Mouse (Mus musculus): ENCODE measurements at regions not wholly inside any gene's neighbourhood (a gene's known extent, or its start where the extent isn't known, plus 50 kb on each side); places are given as distances from the start of the nearest gene placed in this dataset.

- H3K9ac ChIP-seq (ENCODE audit: insufficient read depth, low read depth) = no peak overlapping the region
- DNase-seq (ENCODE audit: extremely low read depth) = peak; percentile 0
- in situ Hi-C loops (cut with MboI; ENCODE audit: low pct_ligation_motif_present, low pct_unique_long_range_greater_than_20kb, low sequenced_read_pairs) = no loop called here
- dilution Hi-C loops (cut with MboI; ENCODE audit: extremely low pct_ligation_motif_present, extremely low pct_unique_long_range_greater_than_20kb, low sequenced_read_pairs) = no loop called here
- no peak for TF ChIP-seq SMC3 (IDR thresholded peaks at IDR 0.05; ENCODE audit: low read depth, low read length)
- no peak for TF ChIP-seq GABPA (IDR thresholded peaks at IDR 0.05; ENCODE audit: insufficient replicate concordance, low read depth, low read length)
- no peak for TF ChIP-seq ZKSCAN1 (IDR thresholded peaks at IDR 0.05; ENCODE audit: borderline replicate concordance, low read depth, low read length)
- TF ChIP-seq EP300 (IDR thresholded peaks at IDR 0.05; ENCODE audit: low read length) = no peak
- TF ChIP-seq ZMIZ1 (IDR thresholded peaks at IDR 0.05; ENCODE audit: low read depth, low read length) = no peak
- TF ChIP-seq MXI1 (IDR thresholded peaks at IDR 0.05; ENCODE audit: low read depth, low read length) = no peak
- no peak for TF ChIP-seq USF1 (IDR thresholded peaks at IDR 0.05; ENCODE audit: low read depth, low read length)
- no peak for TF ChIP-seq RAD21 (IDR thresholded peaks at IDR 0.05; ENCODE audit: low read depth, low read length)
- TF ChIP-seq MEF2A (IDR thresholded peaks at IDR 0.05; ENCODE audit: borderline replicate concordance, low read depth, low read length) = no peak
- no peak for TF ChIP-seq USF2 (conservative IDR thresholded peaks at IDR 0.05; ENCODE audit: low read depth, low read length)
- no peak for TF ChIP-seq POLR2AphosphoS2 (IDR thresholded peaks at IDR 0.05; ENCODE audit: low read depth, low read length)
- TF ChIP-seq HCFC1 (IDR thresholded peaks at IDR 0.05; ENCODE audit: low read depth, low read length) = no peak
- TF ChIP-seq NELFE (IDR thresholded peaks at IDR 0.05; ENCODE audit: low read depth, low read length) = no peak
- no peak for TF ChIP-seq CTCF (conservative IDR thresholded peaks at IDR 0.05 in 1 of 2, IDR thresholded peaks at IDR 0.05 in 1 of 2; ENCODE audit: low read depth in 2 of 2, low read length in 2 of 2)
- TF ChIP-seq NRF1 (IDR thresholded peaks at IDR 0.05; ENCODE audit: low read depth, low read length) = no peak
- no peak for TF ChIP-seq ELF1 (IDR thresholded peaks at IDR 0.05; ENCODE audit: low read depth, low read length)
- TF ChIP-seq CHD1 (IDR thresholded peaks at IDR 0.05; ENCODE audit: low read depth, low read length) = no peak
- TF ChIP-seq POLR2A (IDR thresholded peaks at IDR 0.05; ENCODE audit: low read depth, low read length) = no peak
- TF ChIP-seq SIN3A (IDR thresholded peaks at IDR 0.05; ENCODE audit: low read length) = no peak
- peaks cover 39% of the 10 kb centered on the region for H3K9me3 ChIP-seq (replicated peaks; ENCODE audit: low read length)
- no peaks in the 10 kb centered on the region for H3K27me3 ChIP-seq (replicated peaks)
- H3K4me3 ChIP-seq (replicated peaks in 1 of 3; ENCODE audit: low read depth in 2 of 3, low read length in 2 of 3, poor library complexity in 1 of 3) = no peak overlapping the region
- no peaks in the 10 kb centered on the region for H3K79me2 ChIP-seq (replicated peaks; ENCODE audit: control insufficient read depth, extremely low read depth, insufficient read depth, poor library complexity, severe bottlenecking)
- H3K4me1 ChIP-seq (ENCODE audit: control insufficient read depth in 1 of 2, insufficient read depth in 2 of 2) = no peaks in the 10 kb centered on the region
- H3K4me2 ChIP-seq (ENCODE audit: insufficient read depth, low read depth, poor library complexity, severe bottlenecking) = no peak overlapping the region
- H3K36me3 ChIP-seq (replicated peaks in 1 of 2; ENCODE audit: control insufficient read depth in 1 of 2, insufficient read depth in 1 of 2, low read length in 1 of 2) = no peaks in the 10 kb centered on the region
- no peak overlapping the region for H3K27ac ChIP-seq (ENCODE audit: insufficient read depth, low read depth)
Observed at GRCm38 (mm10) chr11:91387172-91387571, 190.2 kb downstream of the Kif2b start.

GRCm38 (mm10) chr11:91357029-91357428 is 220.3 kb downstream of the Kif2b start:
- Histone ChIP-seq H3K9ac (ENCODE audit: insufficient read depth, low read depth) (no peak overlapping the region), H3K9me3 (replicated peaks; ENCODE audit: low read length) (peaks cover 54% of the 10 kb centered on the region), H3K4me3 (replicated peaks in 1 of 3; ENCODE audit: low read depth in 2 of 3, low read length in 2 of 3, poor library complexity in 1 of 3) (no peak overlapping the region), H3K27ac (ENCODE audit: insufficient read depth, low read depth) (no peak overlapping the region), H3K27me3 (replicated peaks) (no peaks in the 10 kb centered on the region), H3K4me1 (ENCODE audit: control insufficient read depth in 1 of 2, insufficient read depth in 2 of 2) (no peaks in the 10 kb centered on the region), H3K4me2 (ENCODE audit: insufficient read depth, low read depth, poor library complexity, severe bottlenecking) (no peak overlapping the region), H3K79me2 (replicated peaks; ENCODE audit: control insufficient read depth, extremely low read depth, insufficient read depth, poor library complexity, severe bottlenecking) (no peaks in the 10 kb centered on the region), H3K36me3 (replicated peaks in 1 of 2; ENCODE audit: control insufficient read depth in 1 of 2, insufficient read depth in 1 of 2, low read length in 1 of 2) (no peaks in the 10 kb centered on the region)
- dilution Hi-C loops (cut with MboI; ENCODE audit: extremely low pct_ligation_motif_present, extremely low pct_unique_long_range_greater_than_20kb, low sequenced_read_pairs) (no loop called here), in situ Hi-C loops (cut with MboI; ENCODE audit: low pct_ligation_motif_present, low pct_unique_long_range_greater_than_20kb, low sequenced_read_pairs) (no loop called here)
- DNase-seq (ENCODE audit: extremely low read depth) = no peak
- no peak for TF ChIP-seq BHLHE40 (IDR thresholded peaks at IDR 0.05; ENCODE audit: low read depth, low read length)
- TF ChIP-seq GABPA (IDR thresholded peaks at IDR 0.05; ENCODE audit: insufficient replicate concordance, low read depth, low read length) = no peak
- TF ChIP-seq IRF4 (IDR thresholded peaks at IDR 0.05; ENCODE audit: low read depth, low read length) = no peak
- no peak for TF ChIP-seq RAD21 (IDR thresholded peaks at IDR 0.05; ENCODE audit: low read depth, low read length)
- no peak for TF ChIP-seq EP300 (IDR thresholded peaks at IDR 0.05; ENCODE audit: low read length)
- no peak for TF ChIP-seq CTCF (conservative IDR thresholded peaks at IDR 0.05 in 1 of 2, IDR thresholded peaks at IDR 0.05 in 1 of 2; ENCODE audit: low read depth in 2 of 2, low read length in 2 of 2)
- no peak for TF ChIP-seq UBTF (IDR thresholded peaks at IDR 0.05; ENCODE audit: low read depth, low read length)
- TF ChIP-seq NRF1 (IDR thresholded peaks at IDR 0.05; ENCODE audit: low read depth, low read length) = no peak
- no peak for TF ChIP-seq E2F4 (IDR thresholded peaks at IDR 0.05; ENCODE audit: insufficient replicate concordance, low read depth, low read length)
- TF ChIP-seq SMC3 (IDR thresholded peaks at IDR 0.05; ENCODE audit: low read depth, low read length) = no peak
- TF ChIP-seq POLR2AphosphoS2 (IDR thresholded peaks at IDR 0.05; ENCODE audit: low read depth, low read length) = no peak
- TF ChIP-seq MAZ (IDR thresholded peaks at IDR 0.05; ENCODE audit: low read depth, low read length) = no peak
- no peak for TF ChIP-seq MEF2A (IDR thresholded peaks at IDR 0.05; ENCODE audit: borderline replicate concordance, low read depth, low read length)

Data from CH12.LX (cell line).